Mouse (Mus musculus) kidney, adult 2 months (tissue): ENCODE measurements around the gene H2afy.

Experiments
- CTCF ChIP-seq: fragments of 200-500 bp; conservative IDR thresholded peaks from 2 replicates; pipeline ENCODE4 v1.5.1; 2011; ENCODE audit warnings: low read depth, mild to moderate bottlenecking, control low read depth, low read length, moderate library complexity, mixed read lengths; ENCODE audit not compliant: insufficient read depth, insufficient read length
- POLR2A ChIP-seq: fragments of 200-500 bp; IDR thresholded peaks from one replicate; pipeline ENCODE4 v1.6.1; 2011; ENCODE audit warnings: low read depth, low read length, control low read depth

DNA sequence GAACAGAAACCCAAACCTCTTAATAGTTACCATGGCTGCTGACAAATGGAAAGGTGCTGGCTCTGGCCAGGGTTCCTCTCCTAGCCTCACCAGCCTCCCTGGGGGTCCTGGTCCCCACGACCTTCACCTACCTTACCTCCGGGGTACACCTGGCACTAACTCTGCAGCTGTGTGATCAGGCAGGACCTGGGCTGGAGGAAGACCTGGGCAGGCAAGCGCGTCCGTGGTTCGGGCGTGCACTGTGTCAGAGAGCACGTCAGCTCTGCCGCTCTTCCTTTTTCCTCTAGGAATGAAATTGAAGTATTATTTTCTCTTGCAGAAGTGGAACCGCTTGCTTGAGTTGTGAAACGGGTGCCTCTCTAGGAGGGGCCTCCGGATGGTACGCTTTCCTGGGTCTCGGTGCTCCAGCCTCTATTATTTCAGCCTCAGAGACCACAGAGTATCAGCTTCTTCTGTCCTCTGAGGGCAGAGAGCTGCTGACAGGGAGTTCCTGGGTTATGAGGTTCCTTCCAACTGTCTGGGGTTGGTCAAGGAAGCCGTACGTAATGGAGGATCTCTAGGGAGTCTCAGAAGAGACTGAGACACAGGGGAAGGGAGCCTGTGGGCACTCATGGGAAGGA lies 42.4 kb upstream of the H2afy start, which contains the start of gene Tifab:
- TF ChIP-seq CTCF (no peak), POLR2A (no peak)
